Mouse (Mus musculus) megakaryocyte-erythroid progenitor cell, adult 5-6 weeks (primary cell): ENCODE measurements around the gene Gm5142. TPM values are rescaled to one million over a fixed set of nuclear protein-coding genes. Genes with fewer than 3 reads are reported as not detected.

Experiments
- total RNA-seq, 2 experiments: library from RNA; stranded (forward) in 1 of 2; stranded (reverse) in 1 of 2; fragments of 200-1000, 215-1000 nt in 1 of 2; fragments of >200 nt in 1 of 2; fragmentation: Nextera tagmentation in 1 of 2; gene quantifications; 2 replicates each; pipeline ENCODE4 v1.2.3; 2014 to 2017

Gm5142 gene
- total RNA-seq, 2 experiments from 2014 or later: not detected

Other genes with a start within 250 kb of the Gm5142 start
- gene 1700129C05Rik, start 35.9 kb downstream of the Gm5142 start, total RNA-seq (2014; fragmentation: Nextera tagmentation): not detected in 2 replicates
- not detected in 2 replicates for gene 1700129C05Rik, start 35.9 kb downstream of the Gm5142 start, total RNA-seq (2017)
- 25.5 and 28.7 TPM in 2 replicates for gene Rcbtb1, start 22.5 kb upstream of the Gm5142 start, total RNA-seq (2014; fragmentation: Nextera tagmentation)
- 10.7 and 14.0 TPM in 2 replicates for gene Rcbtb1, start 22.5 kb upstream of the Gm5142 start, total RNA-seq (2017)
- not detected in 2 replicates for gene Gm6904, start 81.5 kb upstream of the Gm5142 start, total RNA-seq (2014; fragmentation: Nextera tagmentation)
- not detected in 2 replicates for gene Gm6904, start 81.5 kb upstream of the Gm5142 start, total RNA-seq (2017)
- gene Phf11a, start 118.8 kb upstream of the Gm5142 start, total RNA-seq (2014; fragmentation: Nextera tagmentation): not detected in 2 replicates
- 0.66 and 1.2 TPM in 2 replicates for gene Phf11a, start 118.8 kb upstream of the Gm5142 start, total RNA-seq (2017)
- 1.7 TPM in 1 of 2 replicates, not detected in the other for gene Phf11b, start 162.6 kb upstream of the Gm5142 start, total RNA-seq (2014; fragmentation: Nextera tagmentation)
- gene Phf11b, start 162.6 kb upstream of the Gm5142 start, total RNA-seq (2017): not detected in 2 replicates
- not detected in 2 replicates for gene Phf11d, start 186.7 kb upstream of the Gm5142 start, total RNA-seq (2014; fragmentation: Nextera tagmentation)
- 1.8 TPM in 1 of 2 replicates, not detected in the other for gene Phf11d, start 186.7 kb upstream of the Gm5142 start, total RNA-seq (2017)
- gene Phf11c, start 216.6 kb upstream of the Gm5142 start, total RNA-seq (2014; fragmentation: Nextera tagmentation): 5.3 and 5.6 TPM in 2 replicates
- gene Phf11c, start 216.6 kb upstream of the Gm5142 start, total RNA-seq (2017): 1.9 and 2.2 TPM in 2 replicates